Mouse (Mus musculus) skeletal muscle tissue, adult 2 months (tissue): ENCODE measurements around the gene Mycbpap.

Source experiments
- DNase-seq: peaks from one replicate; pipeline ENCODE4 v3.0.0-alpha.2; 2012; ENCODE audit warnings: low read depth, low spot score

Gene Mycbpap

GRCm38 (mm10) chr11:94481963-94482362 lies 39.6 kb downstream of the Mycbpap start:
- no peak for DNase-seq

GRCm38 (mm10) chr11:94480382-94480781 lies 41.2 kb downstream of the Mycbpap start:
- DNase-seq, result no peak

GRCm38 (mm10) chr11:94477651-94478050 lies 43.9 kb downstream of the Mycbpap start:
- DNase-seq, result no peak

- no peak for DNase-seq
Measured at GRCm38 (mm10) chr11:94475722-94476121, 45.8 kb downstream of the Mycbpap start.

GRCm38 (mm10) chr11:94474544-94474910 lies 47.0 kb downstream of the Mycbpap start:
- no peak for DNase-seq

DNA sequence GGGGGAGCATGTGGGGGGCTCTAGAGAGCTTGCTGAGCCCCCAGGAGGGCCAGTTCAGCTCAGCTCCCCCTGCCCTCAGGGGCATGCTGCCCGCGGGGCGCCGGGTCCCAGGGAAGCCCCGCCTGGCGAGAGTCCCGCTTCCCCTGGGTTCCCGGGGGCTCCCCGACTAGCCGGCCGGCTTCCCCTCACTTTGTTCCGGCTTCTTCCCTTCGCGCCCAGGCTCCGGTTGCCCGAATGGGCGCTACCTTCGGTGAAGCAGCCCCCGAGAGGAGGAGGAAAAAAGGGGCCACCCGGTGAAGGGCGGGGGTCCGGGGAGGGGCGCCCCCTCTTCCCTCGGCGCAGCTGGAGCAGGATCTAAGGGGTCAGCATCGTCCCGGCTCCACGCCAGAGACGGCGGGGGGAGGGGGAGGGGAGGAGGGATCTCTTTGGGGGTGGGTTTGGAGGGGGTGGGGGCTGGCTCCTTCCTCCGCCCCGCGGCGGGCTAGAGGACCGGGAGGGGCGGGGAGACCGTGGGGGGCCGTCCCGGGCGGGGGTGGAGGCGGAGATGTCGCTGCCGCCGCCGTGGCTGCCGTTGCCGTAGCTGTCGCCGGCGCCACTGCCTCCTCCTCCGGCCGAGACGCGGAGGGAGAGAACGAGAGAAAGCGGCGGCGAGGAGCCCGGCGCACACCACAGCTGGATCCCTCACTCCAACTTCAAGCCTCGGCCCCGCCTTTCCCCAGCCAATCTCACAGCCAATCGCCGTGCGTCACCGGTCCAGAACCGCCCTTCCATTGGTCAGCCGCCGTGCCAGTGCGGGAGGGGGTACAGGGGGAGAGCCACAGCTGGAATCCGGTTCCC lies 47.6 kb downstream of the Mycbpap start, which contains the start of gene Cacna1g:
Cacna1g (minus strand) TSS at position 492 of the 837 bp plus-strand sequence.
- DNase-seq, result peak; percentile 65

- no peak for DNase-seq
Measured at GRCm38 (mm10) chr11:94472916-94473706, 48.4 kb downstream of the Mycbpap start.

DNA sequence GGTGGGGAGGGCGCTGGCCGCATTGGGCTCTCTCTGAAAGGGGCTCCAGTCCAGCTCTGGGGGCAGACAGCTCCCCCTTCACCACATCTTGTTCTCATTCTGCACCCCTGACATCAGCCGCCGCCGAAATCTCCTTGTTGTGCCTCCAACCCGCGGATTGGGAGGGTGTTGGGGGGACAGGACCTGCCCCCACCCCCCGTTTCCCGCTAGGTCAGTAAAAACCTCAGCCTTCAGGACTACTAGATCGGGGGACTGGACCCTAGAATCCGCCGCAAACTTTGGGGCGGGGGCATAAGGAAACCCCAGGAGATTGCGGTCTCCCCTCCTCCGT lies 49.0 kb downstream of the Mycbpap start:
- DNase-seq, result no peak

- DNase-seq, result no peak
Measured at GRCm38 (mm10) chr11:94471740-94472584, 49.6 kb downstream of the Mycbpap start.

- DNase-seq, result no peak
Measured at GRCm38 (mm10) chr11:94470391-94470790, 51.2 kb downstream of the Mycbpap start.

DNA sequence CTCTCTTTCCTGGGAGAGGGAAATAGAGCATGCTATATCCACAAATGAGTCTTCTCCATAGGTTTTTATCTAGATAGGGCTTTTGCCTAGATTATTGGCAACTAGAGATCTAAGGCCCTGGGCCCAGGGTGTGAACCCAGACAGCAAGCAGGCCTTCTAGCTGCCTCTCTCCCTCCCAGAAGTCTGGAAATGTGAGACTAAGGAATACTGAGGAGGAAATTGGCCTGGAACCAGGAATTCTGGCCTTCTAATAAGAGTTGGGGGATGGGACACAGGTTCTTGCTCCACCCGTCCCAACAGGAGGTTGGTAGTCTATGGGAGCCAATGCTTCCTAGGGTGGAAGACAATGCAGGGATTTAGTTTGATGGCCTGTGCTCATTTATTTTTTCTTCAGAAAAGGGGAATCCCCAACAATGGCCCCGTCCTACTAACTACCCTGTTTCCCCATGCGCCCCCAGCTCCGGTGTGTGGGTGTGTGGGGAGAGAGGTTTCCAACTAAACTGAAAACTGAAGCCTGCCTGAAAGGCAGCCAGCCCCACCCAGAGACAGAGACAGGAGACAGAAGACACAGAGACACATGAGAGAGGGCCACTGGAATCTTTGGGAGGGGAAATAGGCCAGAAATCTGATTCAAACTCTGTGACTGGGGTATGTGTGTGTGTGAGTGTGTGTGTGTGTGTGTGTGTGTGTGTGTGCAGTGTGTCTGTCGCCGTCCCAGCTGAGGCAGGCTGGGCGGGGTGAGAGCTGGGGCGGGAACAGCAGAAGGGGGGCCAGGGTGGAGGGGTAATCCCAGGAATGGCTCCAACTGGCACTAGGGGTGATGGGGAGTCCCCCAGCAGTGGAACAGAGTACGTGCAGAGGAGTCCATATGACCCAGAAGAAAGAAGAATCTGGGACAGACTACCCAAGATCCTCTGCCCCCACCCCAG lies 52.1 kb downstream of the Mycbpap start:
- no peak for DNase-seq

- DNase-seq, result no peak
Measured at GRCm38 (mm10) chr11:94468582-94469064, 52.9 kb downstream of the Mycbpap start.

DNA sequence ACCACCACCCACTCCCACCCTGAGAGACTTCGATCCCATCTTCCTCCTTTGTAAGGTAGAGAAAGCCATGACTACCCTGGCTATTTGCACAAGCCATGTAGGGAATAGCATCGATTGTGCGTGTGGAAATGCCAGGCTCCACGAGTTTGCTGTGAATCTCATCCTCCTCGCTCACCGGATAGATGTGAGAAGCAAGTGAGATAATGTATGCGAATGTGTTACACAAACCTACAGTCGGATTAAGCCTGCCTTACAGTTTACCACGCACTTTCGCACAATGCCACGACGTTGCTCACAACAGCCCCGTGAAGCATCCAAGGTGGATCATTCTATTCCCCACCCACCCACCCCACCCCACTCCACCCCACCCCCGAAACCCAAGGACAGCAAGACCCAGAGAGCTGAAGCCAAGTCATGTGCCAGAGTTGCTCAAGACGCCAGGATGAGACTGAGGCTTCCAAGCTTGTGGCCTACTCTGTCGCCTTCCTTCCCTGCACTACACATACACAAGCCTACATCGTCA lies 55.1 kb downstream of the Mycbpap start:
- no peak for DNase-seq

- no peak for DNase-seq
Measured at GRCm38 (mm10) chr11:94464170-94464569, 57.4 kb downstream of the Mycbpap start.

DNA sequence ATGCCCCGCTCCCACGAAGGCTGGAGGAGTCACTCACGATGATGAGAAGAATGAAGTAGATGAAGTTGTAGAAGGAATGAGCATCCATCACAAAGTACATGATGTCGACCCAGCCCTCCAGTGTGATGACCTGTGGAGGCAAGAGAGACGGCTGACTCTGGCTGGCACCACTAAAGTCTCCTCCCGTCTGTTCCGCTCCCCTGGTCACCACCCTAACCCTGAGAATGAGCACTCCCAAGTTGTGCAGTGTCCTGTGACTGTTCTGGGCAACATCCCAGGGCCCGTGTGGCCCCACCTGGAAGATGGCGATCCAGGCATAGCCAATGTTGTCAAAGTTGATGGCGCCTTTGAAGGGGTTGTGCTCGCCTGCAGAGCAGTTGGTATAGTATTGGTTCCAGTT lies 59.7 kb downstream of the Mycbpap start:
- DNase-seq, result no peak

GRCm38 (mm10) chr11:94457001-94457400 lies 64.5 kb downstream of the Mycbpap start:
- no peak for DNase-seq

- no peak for DNase-seq
Measured at GRCm38 (mm10) chr11:94456347-94456746, 65.2 kb downstream of the Mycbpap start.

DNA sequence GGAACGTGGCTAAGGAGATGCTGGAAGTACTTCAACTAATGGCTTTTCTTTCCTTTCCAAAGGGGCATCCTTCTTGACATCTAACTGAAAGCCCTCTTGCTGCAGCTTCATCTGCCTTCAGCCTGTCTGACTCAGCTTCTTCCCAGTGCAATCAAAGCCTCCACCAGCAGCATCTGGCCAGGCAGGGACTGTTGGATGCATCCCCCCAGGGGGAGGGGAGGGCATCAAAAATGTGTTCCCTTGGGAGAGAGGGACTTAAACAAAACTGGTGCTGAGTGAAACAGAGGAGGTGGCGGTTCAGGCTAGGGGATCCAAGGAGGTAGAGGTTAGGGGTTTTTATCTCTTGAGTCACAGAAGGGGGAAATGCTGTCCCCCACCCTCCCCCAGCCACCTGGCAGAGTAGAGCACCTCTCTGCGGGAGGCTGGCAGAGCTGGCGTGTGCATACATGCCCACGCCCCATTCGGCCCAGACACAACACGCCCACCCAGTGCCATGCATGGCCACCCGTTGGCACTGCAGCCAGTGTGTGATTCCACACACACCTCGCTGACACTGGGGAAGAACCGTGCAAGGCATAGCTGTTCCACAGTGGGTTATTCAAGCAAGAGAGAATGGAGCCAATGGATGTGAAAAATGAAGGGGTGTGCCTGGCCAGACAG lies 66.3 kb downstream of the Mycbpap start:
- DNase-seq, result no peak

GRCm38 (mm10) chr11:94454756-94455155 lies 66.8 kb downstream of the Mycbpap start:
- DNase-seq, result no peak
